Mouse (Mus musculus) spleen, embryonic (tissue): Measurements from ENCODE around the gene Egln2.

ENCODE experiments used
- CTCF ChIA-PET: fragments of 350-600 bp; sonication (Branson Sonifier 250); formaldehyde crosslinking; loops from one replicate; lab custom pipeline; 2022; lab: Charles Lee

The Egln2 gene

DNA sequence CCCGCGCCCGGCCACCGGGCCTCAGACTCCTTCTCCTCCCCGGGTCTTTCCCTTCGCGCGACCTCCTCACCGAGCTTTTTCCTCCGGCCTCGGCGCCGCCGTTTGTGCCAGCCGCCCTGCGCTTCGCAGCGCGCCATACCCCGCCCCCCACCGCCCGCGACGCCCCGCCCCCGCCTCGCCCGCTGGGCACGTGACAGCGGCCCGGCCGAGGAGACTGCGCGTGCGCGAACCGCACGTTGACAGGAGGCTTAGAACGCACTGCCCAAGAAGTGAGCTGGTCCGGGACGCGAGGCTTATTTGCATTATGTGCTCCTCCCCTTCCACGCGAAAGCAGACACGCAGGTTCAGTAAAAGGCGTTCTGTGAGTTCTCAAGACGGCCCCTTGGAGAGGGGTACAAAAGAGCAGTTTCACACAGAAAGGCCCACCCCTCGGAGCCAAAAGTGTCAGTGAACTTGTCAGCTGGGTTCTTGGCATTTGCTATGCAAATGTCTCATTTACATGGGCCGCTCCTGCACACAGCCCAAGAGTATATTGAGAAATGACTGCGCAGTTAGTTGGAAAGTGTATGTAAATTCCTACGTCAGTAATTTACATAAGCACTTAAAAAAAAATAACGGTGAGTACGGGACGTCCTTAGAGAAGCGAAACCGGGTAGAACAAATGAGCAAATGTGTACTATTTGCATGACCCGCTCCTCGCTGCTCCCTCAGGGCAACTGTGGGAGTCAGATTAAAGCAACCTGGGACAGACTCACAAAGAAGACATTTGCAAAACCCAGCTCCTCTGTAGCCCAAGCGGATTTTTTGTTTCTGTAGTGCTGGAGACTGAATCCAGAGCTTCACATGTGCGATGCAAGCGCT, at the start of gene Egln2:
Gene Egln2 (minus strand): TSS at position 189 of the 861 bp plus-strand sequence.
- CTCF ChIA-PET: no interaction called here

DNA sequence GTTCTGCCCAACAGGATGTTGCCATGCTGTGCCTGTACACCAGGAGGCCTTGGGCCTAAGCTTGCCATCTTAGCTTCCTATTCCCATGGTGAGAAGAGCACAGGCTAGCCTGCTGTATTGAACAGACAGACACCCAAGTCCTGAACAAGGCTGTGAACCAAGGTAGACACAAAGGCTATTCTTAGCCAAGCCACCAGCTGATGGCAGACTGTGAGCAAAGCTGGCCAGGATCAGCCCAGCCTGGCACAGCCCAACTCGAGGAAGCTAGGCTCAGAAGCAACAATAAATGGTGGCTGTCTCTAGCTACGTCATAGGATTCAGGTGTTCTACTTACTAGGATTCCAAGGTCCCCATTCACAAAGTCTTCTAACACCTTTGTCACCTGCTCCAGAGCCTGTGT, 46.0 kb upstream of the Egln2 start:
- CTCF ChIA-PET: no interaction called here

DNA sequence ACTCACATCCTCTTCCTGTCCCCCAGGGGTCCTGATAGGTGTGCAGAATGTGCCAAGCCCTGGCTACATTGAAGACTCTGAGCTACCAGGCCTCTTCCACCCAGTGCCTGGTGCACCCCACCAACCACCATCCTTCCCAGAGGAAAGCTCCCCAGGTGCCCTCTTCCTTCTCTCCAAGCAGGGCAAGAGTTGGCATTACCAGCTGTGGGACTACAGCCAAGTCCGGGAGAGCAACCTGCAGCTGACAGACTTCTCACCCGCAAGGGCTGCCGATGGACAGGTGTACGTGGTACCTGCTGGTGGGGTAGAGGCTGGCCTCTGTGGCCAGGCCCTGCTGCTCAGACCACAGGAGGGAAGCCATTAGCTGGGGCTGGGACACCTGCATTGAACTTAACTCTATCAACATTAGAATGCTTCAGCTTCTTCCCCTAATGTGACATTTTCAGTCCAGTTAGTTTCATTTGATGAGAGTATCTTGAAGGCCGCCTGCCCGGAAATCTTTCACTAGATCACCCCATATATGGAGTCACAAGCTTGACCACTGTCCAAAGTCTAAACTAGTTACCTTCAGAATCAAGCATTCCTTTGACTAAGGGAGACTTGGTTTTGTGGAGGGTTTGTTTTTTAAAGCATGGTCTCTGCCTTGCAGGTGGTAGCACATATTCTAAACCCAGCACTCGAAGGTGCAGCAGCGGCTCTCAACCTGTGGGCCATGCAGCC, 37.3 kb upstream of the Egln2 start:
- CTCF ChIA-PET: interaction anchor here (1.5 kb wide), 1 partner anchor 45 kb away, joined by 4 read pairs; no protein-coding TSS in a partner anchor

DNA sequence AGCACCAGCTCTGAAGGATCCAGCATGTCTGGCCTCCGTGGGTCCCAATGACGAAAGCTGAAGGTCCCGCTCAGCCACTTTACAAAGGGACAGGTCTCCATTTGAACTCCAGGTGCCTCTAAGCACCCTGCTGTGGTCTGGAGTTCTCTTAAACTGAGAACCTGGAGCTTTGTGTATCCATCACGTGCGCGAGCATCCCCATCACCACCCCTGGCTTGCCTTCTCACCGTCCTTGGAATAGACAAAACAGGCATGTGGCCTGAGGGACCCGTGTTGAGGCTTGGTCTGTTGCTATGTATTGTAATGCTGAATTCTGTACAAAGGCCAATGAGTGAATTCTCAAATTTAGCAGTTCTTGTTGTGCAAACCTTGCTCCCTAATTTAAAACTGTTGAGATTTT, 32.2 kb upstream of the Egln2 start:
- CTCF ChIA-PET: interaction anchor here (0.6 to 1.0 kb wide), 2 partner anchors 139 to 1195 kb away, joined by 3 read pairs; partner anchors contain the start of gene Ltbp4

GRCm38 (mm10) chr7:27198355-27198754, 31.8 kb upstream of the Egln2 start:
- CTCF ChIA-PET: interaction anchor here (0.6 to 0.7 kb wide), 2 partner anchors 103 to 1195 kb away, joined by 3 read pairs; no protein-coding TSS in a partner anchor

GRCm38 (mm10) chr7:27197634-27198033, 31.0 kb upstream of the Egln2 start:
- CTCF ChIA-PET: interaction anchor here (0.5 to 0.7 kb wide), 2 partner anchors 11 to 104 kb away, joined by 3 read pairs; no protein-coding TSS in a partner anchor

- CTCF ChIA-PET: interaction anchor here (0.5 kb wide), 1 partner anchor 11 kb away, joined by 3 read pairs; no protein-coding TSS in a partner anchor
Measured at GRCm38 (mm10) chr7:27197136-27197535, 30.5 kb upstream of the Egln2 start.

DNA sequence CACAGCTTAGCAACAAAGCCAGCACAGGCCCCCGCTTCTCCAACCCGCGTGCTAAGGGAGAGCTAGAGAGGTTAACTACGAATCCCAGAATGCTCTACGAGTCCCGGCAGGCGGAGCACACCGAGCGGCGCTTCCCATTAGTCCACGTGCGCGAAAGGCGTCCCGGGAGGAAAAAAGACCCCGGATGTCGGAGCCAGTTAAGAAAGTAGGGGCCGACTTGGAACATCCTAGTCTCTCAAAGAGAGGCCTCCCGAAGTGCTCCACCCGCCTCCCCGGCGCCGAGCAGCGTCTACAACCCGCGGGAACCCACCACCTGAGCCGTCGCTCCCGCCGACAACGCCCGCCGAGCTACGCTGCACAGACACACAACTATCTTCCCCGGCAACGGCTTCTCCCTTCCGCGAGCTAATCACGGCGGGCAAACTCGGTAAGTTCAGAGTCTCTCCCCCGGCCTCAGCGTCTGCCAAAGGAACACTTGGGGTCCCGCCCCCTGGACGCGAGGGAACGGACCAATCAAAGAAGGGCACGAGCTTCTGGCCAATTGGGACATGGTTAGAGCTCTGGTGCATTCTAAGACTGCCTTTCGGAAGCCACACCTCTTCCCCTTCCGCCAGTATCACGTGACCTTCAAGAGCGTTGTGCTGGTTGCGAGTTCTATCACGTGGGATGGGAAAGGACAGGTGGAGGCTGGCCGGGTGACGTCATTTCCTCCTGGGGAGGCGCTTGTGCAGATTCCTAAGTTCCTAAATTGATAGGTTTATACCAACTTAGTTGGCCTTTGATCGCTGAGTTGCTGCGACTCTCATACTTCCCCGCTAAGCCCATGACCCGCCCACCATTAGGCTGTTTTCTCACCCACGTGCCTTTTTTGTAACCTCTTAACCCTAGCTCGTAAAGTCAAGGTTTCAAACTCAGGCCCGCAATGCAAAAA, 29.3 kb upstream of the Egln2 start, which contains the start of the genes BC024978 and Snrpa:
Gene BC024978 (plus strand): TSS at position 101 of the 931 bp plus-strand sequence.
Gene Snrpa (minus strand): TSS at position 591 of the 931 bp plus-strand sequence.
- CTCF ChIA-PET: no interaction called here

GRCm38 (mm10) chr7:27193731-27194130, 27.1 kb upstream of the Egln2 start:
- CTCF ChIA-PET: no interaction called here

- CTCF ChIA-PET: no interaction called here
Measured at GRCm38 (mm10) chr7:27192434-27192833, 25.8 kb upstream of the Egln2 start.

DNA sequence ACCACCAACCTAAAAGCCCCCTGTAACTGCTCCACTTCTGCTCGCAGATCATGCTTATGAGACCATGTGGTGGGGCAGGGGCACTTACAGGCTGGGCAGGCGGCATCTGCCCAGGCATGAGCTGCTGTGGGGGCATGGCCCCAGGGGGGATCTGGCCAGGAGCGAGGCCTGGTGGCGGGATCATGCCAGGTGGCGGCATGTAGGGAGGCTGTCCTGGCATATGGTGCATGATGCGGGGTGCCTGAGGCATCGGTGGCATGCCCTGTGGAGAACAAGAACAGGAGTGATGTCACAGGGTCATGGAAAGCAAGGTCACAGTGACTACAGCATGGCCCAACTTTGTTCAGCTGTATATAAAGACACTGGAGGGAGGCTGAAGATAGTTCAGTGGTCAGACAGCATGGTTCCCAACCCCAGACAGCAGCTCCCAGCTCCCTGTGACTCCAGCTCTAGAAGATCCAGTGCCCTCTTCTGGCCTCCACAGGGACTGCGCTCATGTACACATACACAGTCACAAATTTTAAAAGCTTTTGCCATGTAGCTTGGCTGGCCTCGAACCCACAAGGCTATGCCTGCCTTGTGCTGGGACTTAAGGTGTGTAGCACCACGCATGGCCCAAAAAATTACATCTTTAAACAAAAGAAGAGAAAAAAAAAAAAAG, 22.8 kb upstream of the Egln2 start:
- CTCF ChIA-PET: interaction anchor here (1.2 kb wide), 1 partner anchor 11 kb away, joined by 4 read pairs; no protein-coding TSS in a partner anchor

- CTCF ChIA-PET: interaction anchor here (0.6 kb wide), 1 partner anchor 11 kb away, joined by 3 read pairs; no protein-coding TSS in a partner anchor
Measured at GRCm38 (mm10) chr7:27185986-27186385, 19.4 kb upstream of the Egln2 start.

GRCm38 (mm10) chr7:27184964-27185363, 18.4 kb upstream of the Egln2 start:
- CTCF ChIA-PET: no interaction called here

DNA sequence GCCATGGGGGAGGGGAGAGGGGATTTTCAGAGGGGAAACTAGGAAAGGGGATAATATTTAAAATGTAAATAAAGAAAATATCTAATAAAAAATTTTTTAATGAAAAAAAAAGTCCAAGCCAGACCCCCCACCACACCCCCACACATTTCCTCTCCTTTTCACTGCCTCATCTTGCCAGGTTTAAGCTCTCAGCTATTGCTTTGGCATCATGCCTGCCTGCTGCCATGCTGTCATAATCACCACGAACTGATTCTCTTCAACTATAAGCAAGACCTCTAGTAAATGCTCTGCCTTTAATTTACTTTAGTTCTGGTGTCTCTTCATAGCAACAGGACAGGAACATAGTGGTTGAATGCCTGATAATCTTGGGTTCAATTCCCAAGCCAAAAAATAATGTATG, 15.9 kb upstream of the Egln2 start:
- CTCF ChIA-PET: interaction anchor here (0.7 to 1.8 kb wide), 2 partner anchors 14 to 84 kb away, joined by 4 read pairs; no protein-coding TSS in a partner anchor

- CTCF ChIA-PET: interaction anchor here (1.8 kb wide), 1 partner anchor 13 kb away, joined by 4 read pairs; no protein-coding TSS in a partner anchor
Measured at GRCm38 (mm10) chr7:27180837-27181695, 14.5 kb upstream of the Egln2 start, which contains the start of the genes Gm21983 and Mia. Gene Gm21983 (minus strand): TSS chr7:27181086. Gene Mia (minus strand): TSS chr7:27181157.

DNA sequence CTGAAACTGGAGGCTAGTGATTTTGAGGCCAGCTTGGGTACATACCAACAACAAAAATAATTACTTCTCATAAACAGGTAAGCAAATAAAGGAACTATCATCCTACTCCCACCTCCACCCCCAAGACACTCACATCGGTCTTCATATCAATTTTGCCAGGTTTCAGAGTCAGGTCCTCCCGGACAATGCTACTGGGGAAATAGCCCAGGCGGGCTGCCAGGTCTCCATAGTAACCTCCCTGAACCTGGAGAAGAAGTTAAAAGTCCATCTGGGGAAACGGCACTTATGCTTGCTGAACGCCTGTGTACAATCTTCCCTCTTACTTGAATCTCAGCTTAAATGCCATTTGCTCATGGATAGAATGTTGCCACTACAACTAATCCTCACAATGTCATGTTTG, 13.4 kb upstream of the Egln2 start:
- CTCF ChIA-PET: interaction anchor here (2.2 kb wide), 1 partner anchor 20 kb away, joined by 7 read pairs; no protein-coding TSS in a partner anchor

DNA sequence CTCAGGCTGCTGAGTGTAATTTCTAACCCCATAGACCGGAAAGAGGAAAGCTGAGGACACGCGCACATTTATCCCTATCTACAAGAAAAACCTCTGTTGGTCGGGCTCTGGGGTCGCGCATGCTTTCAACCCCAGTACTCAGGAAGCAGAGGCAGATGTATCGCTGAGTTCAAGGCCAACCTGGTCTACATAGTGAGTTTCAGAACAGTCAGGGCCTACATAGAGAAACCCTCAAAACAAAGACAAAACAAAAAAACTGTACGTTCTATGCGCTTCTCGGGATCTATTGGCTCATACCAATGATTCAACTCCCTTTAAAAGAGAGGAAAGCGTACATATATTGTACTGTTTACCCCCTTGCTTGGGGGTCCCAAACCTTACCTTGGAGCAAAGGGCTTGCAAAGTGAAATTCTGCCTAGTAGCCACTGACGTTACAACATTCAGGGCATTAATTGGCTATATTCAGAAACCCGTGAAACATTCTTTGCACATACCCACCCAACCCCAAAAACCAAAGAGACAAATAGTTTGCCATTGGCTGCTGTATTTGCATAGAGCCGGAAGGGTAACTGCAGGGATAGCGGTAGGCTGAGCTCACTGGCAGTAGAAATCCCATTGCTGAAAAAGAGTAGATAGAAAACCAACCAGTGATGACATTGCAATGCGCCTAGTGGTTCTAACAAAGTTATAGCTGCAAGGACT, 12.8 kb upstream of the Egln2 start:
- CTCF ChIA-PET: interaction anchor here (0.7 to 2.2 kb wide), 2 partner anchors 20 to 990 kb away, joined by 4 to 7 read pairs; partner anchors contain the start of gene Fbl
